Mouse (Mus musculus) 3134 (cell line): ENCODE results near the gene Abcg2.
A peak's percentile ranks its signal among the peaks of the same experiment; 100 is the strongest.

Experiments
- DNase-seq: peaks from one replicate; pipeline ENCODE4 v3.0.0-alpha.2; 2011; ENCODE audit warnings: low spot score; ENCODE audit not compliant: insufficient read length; ENCODE audit errors: extremely low read depth

The Abcg2 gene

GRCm38 (mm10) chr6:58632419-58632818, 48.1 kb downstream of the Abcg2 start:
- DNase-seq = no peak

- no peak for DNase-seq
Observed at GRCm38 (mm10) chr6:58633731-58634130, 49.4 kb downstream of the Abcg2 start.

GRCm38 (mm10) chr6:58638566-58638965, 54.2 kb downstream of the Abcg2 start:
- no peak for DNase-seq

- DNase-seq = no peak
Observed at GRCm38 (mm10) chr6:58639391-58639790, 55.1 kb downstream of the Abcg2 start.

- peak; percentile 74 for DNase-seq
Observed at GRCm38 (mm10) chr6:58640333-58641018, 56.2 kb downstream of the Abcg2 start.

GRCm38 (mm10) chr6:58641056-58641799, 56.9 kb downstream of the Abcg2 start:
- DNase-seq = peak; percentile 14

- DNase-seq = no peak
Observed at GRCm38 (mm10) chr6:58642191-58642590, 57.9 kb downstream of the Abcg2 start.

- no peak for DNase-seq
Observed at GRCm38 (mm10) chr6:58644586-58644985, 60.3 kb downstream of the Abcg2 start.

GRCm38 (mm10) chr6:58648100-58648749, 63.9 kb downstream of the Abcg2 start:
- no peak for DNase-seq

GRCm38 (mm10) chr6:58650136-58650535, 65.8 kb downstream of the Abcg2 start:
- no peak for DNase-seq

GRCm38 (mm10) chr6:58651038-58651437, 66.7 kb downstream of the Abcg2 start:
- no peak for DNase-seq

GRCm38 (mm10) chr6:58660951-58661575, 76.7 kb downstream of the Abcg2 start:
- DNase-seq = no peak

- no peak for DNase-seq
Observed at GRCm38 (mm10) chr6:58677802-58678201, 93.5 kb downstream of the Abcg2 start.

GRCm38 (mm10) chr6:58678530-58678929, 94.2 kb downstream of the Abcg2 start:
- no peak for DNase-seq

GRCm38 (mm10) chr6:58691584-58691983, 107.3 kb downstream of the Abcg2 start:
- no peak for DNase-seq

GRCm38 (mm10) chr6:58694257-58694656, 109.9 kb downstream of the Abcg2 start:
- DNase-seq = no peak

GRCm38 (mm10) chr6:58694765-58695164, 110.4 kb downstream of the Abcg2 start:
- DNase-seq = no peak

GRCm38 (mm10) chr6:58710369-58710768, 126.0 kb downstream of the Abcg2 start:
- DNase-seq = no peak

GRCm38 (mm10) chr6:58711909-58712308, 127.6 kb downstream of the Abcg2 start:
- no peak for DNase-seq

GRCm38 (mm10) chr6:58733851-58734250, 149.5 kb downstream of the Abcg2 start:
- no peak for DNase-seq

- no peak for DNase-seq
Observed at GRCm38 (mm10) chr6:58735090-58735489, 150.8 kb downstream of the Abcg2 start.
